Mouse (Mus musculus): ENCODE data around the gene Ctsj.
"Not testable (repeated sequence)": the region's sequence is repeated elsewhere in the genome, so short reads cannot be mapped to it uniquely, and the experiment has no call there.

Ctsj gene

GRCm38 (mm10) chr13:61005859-61006258 is at the start of gene Ctsj:
TSS of gene Ctsj (minus strand) at chr13:61005959.
- DNase-seq (ENCODE audit: low read depth): no peak

DNA sequence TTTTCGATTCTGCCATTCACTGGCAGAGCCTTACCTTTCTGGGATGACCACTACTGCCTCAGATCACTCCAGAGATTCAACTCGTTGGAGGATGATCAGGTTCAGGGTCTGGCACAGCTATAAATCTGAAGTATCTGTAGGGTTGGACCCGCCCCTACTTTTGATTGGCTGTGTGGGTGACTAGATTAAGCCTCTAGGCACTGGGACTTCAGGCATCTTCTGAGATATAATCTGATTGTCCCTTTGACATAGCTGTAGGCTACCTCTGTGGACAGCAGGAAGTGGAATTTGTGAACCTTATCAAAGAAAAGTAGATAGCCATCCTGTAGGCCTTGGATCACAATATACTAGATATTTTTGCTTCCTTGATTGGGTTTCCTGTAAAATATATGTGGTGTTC is 34.8 kb upstream of the Ctsj start, which contains the start of gene Ctsq:
Gene Ctsq (minus strand): TSS at position 101 of the 400 bp plus-strand sequence.
- DNase-seq (ENCODE audit: low read depth): no peak

GRCm38 (mm10) chr13:61022785-61023184 is 17.0 kb upstream of the Ctsj start:
- no peak for DNase-seq (ENCODE audit: low read depth)

- DNase-seq (ENCODE audit: low read depth): no peak
These were observed 16.1 kb upstream of the Ctsj start for GRCm38 (mm10) chr13:61021844-61022243.

- DNase-seq (ENCODE audit: low read depth): no peak
These were observed 4.4 kb upstream of the Ctsj start for GRCm38 (mm10) chr13:61010171-61010570.

DNA sequence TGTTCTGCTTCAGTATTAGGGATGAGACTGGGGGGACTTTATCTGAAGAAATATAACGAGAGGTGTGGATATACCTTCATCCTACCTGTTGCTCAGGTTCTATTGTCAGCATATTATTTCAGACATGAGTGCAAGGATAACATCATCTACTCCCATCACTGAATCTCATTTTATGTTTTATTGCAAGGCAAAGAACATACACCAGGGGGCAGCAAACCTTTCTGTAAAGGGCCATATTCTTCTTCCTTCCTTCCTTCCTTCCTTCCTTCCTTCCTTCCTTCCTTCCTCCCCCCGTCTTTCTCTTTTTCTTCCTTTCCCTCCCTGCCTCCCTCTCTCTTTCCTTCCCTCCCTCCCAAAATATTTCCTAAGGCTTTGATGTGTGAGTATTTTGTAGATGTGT is 8.2 kb downstream of the Ctsj start:
- peak; percentile 7 for DNase-seq (ENCODE audit: low read depth)

DNA sequence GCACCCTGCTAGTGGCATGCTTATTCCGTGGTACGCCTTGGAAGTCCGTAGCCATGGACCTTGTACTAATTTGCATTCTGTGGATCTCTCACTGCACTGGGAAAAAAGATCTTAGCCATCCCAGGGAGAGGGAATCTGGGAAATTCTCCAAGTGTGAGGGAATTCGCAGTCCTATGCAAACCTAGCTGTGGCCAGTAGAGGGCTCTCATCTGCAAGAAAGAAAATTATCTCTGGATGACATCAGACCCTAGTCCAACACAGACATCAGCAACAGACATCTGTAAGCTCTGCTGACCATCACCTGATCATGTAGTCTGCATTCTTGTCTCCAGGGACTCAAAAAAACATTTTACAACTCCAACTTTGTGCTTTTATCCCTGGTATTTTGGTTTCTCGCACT is 18.8 kb downstream of the Ctsj start:
- not testable (repeated sequence) for DNase-seq (ENCODE audit: low read depth)

DNA sequence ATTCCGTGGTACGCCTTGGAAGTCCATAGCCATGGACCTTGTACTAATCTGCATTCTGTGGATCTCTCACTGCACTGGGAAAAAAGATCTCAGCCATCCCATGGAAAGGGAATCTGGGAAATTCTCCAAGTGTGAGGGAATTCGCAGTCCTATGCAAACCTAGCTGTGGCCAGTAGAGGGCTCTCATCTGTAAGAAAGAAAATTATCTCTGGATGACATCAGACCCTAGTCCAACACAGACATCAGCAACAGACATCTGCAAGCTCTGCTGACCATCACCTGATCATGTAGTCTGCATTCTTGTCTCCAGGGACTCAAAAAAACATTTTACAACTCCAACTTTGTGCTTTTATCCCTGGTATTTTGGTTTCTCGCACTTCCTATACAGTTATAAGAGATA is 33.4 kb downstream of the Ctsj start:
- DNase-seq (ENCODE audit: low read depth): peak; percentile 1

DNA sequence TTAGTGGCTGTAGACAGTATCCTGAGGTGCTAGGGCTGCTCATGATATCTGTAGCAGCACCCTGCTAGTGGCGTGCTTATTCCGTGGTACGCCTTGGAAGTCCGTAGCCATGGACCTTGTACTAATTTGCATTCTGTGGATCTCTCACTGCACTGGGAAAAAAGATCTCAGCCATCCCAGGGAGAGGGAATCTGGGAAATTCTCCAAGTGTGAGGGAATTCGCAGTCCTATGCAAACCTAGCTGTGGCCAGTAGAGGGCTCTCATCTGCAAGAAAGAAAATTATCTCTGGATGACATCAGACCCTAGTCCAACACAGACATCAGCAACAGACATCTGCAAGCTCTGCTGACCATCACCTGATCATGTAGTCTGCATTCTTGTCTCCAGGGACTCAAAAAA is 41.8 kb downstream of the Ctsj start:
- DNase-seq (ENCODE audit: low read depth): not testable (repeated sequence)

- no peak for DNase-seq (ENCODE audit: low read depth)
These were observed 44.1 kb downstream of the Ctsj start for GRCm38 (mm10) chr13:60961706-60962105.

Data from naive thymus-derived CD4-positive, alpha-beta T cell, adult 2 months (primary cell).